Mouse (Mus musculus): ENCODE data around the gene Vwa3b. TPM values are rescaled to one million over a fixed set of nuclear protein-coding genes. Genes with fewer than 3 reads are reported as not detected.

The Vwa3b gene
- polyA plus RNA-seq, 1 experiment from 2014 or later, result 0.39 TPM

DNA sequence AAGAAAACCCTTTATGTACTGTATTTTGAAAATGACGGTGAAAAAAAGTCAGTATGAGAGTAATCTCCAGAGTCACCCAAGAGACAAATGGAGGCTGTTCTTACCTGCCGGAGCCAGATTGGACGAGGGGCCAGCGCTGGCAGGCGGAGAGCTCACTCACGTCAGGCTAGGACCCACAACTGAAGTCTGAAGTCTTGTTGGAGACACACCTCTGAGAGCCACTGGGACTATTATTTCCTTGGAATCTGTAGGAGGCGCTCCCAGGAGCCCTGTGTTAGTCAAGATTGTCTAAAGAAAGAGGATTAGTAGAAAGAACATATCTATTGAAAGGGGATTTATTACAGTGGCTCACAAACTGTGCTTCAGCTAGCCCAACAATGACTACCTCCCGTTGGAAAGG, 16.4 kb downstream of the Vwa3b start:
- Histone ChIP-seq H3K4me1 (ENCODE audit: control insufficient read depth, insufficient read depth, low read length) (no peaks in the 10 kb centered on the region), H3K9ac (replicated peaks; ENCODE audit: low read depth, low read length) (no peak overlapping the region), H3K4me3 (ENCODE audit: low read depth, low read length) (no peak overlapping the region), H3K4me2 (ENCODE audit: low read depth, low read length) (no peak overlapping the region), H3K27me3 (ENCODE audit: control insufficient read depth, insufficient read depth, low read length) (no peaks in the 10 kb centered on the region), H3K9me3 (ENCODE audit: control insufficient read depth, low read length) (no peaks in the 10 kb centered on the region), H3K27ac (ENCODE audit: low read depth, low read length) (no peak overlapping the region), H3K36me3 (ENCODE audit: control insufficient read depth, insufficient read depth, low read length) (no peaks in the 10 kb centered on the region)
- ATAC-seq (ENCODE audit: low read depth), result no peak
- 84% methylated on average over 8 of the region's 8 CpGs for WGBS

DNA sequence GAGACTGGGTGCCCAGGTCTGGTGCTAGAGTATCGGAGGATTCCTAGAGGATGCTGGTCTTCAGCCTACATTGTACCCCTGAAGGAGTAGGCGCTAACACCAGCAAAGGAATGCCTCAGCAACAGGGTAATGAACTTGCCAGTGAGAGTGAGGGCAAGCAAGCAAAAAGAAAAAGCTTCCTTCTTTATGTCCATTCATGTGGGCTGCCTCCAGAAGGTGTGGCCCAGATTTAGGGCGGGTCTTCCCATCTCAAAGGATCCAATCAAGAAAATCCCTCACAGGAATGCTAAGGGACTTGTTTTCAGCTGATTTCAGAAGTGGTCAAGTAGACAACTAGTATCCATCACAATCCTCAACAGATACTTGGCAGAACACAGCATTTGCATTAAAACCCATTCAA, 16.8 kb downstream of the Vwa3b start:
- H3K9ac ChIP-seq (replicated peaks; ENCODE audit: low read depth, low read length), result no peak overlapping the region
- H3K4me3 ChIP-seq (ENCODE audit: low read depth, low read length), result no peak overlapping the region
- H3K9me3 ChIP-seq (ENCODE audit: control insufficient read depth, low read length), result no peaks in the 10 kb centered on the region
- H3K36me3 ChIP-seq (ENCODE audit: control insufficient read depth, insufficient read depth, low read length), result no peaks in the 10 kb centered on the region
- H3K4me1 ChIP-seq (ENCODE audit: control insufficient read depth, insufficient read depth, low read length), result no peaks in the 10 kb centered on the region
- no peak overlapping the region for H3K27ac ChIP-seq (ENCODE audit: low read depth, low read length)
- H3K4me2 ChIP-seq (ENCODE audit: low read depth, low read length), result no peak overlapping the region
- H3K27me3 ChIP-seq (ENCODE audit: control insufficient read depth, insufficient read depth, low read length), result no peaks in the 10 kb centered on the region
- ATAC-seq (ENCODE audit: low read depth), result no peak
- 93% methylated on average over 3 of the region's 3 CpGs for WGBS

GRCm38 (mm10) chr1:37045472-37045871, 19.1 kb downstream of the Vwa3b start:
- Histone ChIP-seq H3K27me3 (ENCODE audit: control insufficient read depth, insufficient read depth, low read length) (no peaks in the 10 kb centered on the region), H3K4me3 (ENCODE audit: low read depth, low read length) (no peak overlapping the region), H3K4me1 (ENCODE audit: control insufficient read depth, insufficient read depth, low read length) (no peaks in the 10 kb centered on the region), H3K36me3 (ENCODE audit: control insufficient read depth, insufficient read depth, low read length) (no peaks in the 10 kb centered on the region), H3K27ac (ENCODE audit: low read depth, low read length) (no peak overlapping the region), H3K4me2 (ENCODE audit: low read depth, low read length) (no peak overlapping the region), H3K9ac (replicated peaks; ENCODE audit: low read depth, low read length) (no peak overlapping the region), H3K9me3 (ENCODE audit: control insufficient read depth, low read length) (no peaks in the 10 kb centered on the region)
- no peak for ATAC-seq (ENCODE audit: low read depth)
- 86% methylated on average over 5 of the region's 5 CpGs for WGBS

DNA sequence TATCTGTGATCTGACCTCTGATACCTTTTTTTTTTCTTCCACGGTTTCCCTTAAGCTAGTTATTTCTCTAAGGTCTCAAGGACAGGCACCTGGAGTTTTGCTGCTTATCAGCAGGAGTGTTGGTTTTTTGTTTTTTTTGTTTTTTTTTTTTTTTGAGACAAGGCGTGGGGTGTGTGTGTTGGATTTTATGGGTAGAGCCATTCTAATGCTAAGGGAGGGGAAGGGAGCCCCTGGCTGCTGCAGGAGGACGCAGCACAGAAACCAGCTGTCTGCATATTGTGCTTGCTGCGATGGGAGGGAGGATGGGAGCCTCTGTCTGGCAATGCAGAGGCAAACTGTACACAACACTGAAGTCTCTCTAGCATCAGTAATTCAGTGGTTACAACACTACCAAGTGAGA, 22.8 kb downstream of the Vwa3b start:
- no peaks in the 10 kb centered on the region for H3K36me3 ChIP-seq (ENCODE audit: control insufficient read depth, insufficient read depth, low read length)
- ATAC-seq (ENCODE audit: low read depth), result no peak
- 27% methylated on average over 4 of the region's 4 CpGs for WGBS
- no peak overlapping the region for H3K4me2 ChIP-seq (ENCODE audit: low read depth, low read length)
- H3K27ac ChIP-seq (ENCODE audit: low read depth, low read length), result no peak overlapping the region
- no peaks in the 10 kb centered on the region for H3K9me3 ChIP-seq (ENCODE audit: control insufficient read depth, low read length)
- no peaks in the 10 kb centered on the region for H3K27me3 ChIP-seq (ENCODE audit: control insufficient read depth, insufficient read depth, low read length)
- H3K9ac ChIP-seq (replicated peaks; ENCODE audit: low read depth, low read length), result no peak overlapping the region
- H3K4me3 ChIP-seq (ENCODE audit: low read depth, low read length), result no peak overlapping the region
- H3K4me1 ChIP-seq (ENCODE audit: control insufficient read depth, insufficient read depth, low read length), result no peaks in the 10 kb centered on the region

DNA sequence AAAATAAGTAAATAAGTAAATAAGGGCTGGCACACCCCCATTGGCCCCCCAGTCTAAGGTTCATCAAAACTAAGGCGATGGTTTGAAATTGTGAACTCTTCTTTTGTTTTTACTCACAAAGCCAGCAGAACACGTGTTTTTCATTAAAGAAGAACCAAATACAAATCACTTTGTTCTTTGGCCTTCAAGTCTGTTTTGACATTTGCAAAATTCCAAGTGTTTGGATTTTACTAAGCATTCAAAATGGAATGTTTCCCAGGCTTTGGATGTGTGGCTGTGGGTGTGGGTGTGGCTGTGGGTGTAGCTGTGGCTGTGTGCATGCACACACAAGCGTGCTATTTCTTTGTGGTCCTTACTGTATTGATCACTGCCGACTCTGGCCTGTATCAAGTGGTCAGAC, 27.3 kb downstream of the Vwa3b start:
- Histone ChIP-seq H3K4me2 (ENCODE audit: low read depth, low read length) (no peak overlapping the region), H3K9me3 (ENCODE audit: control insufficient read depth, low read length) (no peaks in the 10 kb centered on the region), H3K9ac (replicated peaks; ENCODE audit: low read depth, low read length) (no peak overlapping the region), H3K36me3 (ENCODE audit: control insufficient read depth, insufficient read depth, low read length) (no peaks in the 10 kb centered on the region), H3K27ac (ENCODE audit: low read depth, low read length) (no peak overlapping the region), H3K4me1 (ENCODE audit: control insufficient read depth, insufficient read depth, low read length) (no peaks in the 10 kb centered on the region), H3K4me3 (ENCODE audit: low read depth, low read length) (no peak overlapping the region), H3K27me3 (ENCODE audit: control insufficient read depth, insufficient read depth, low read length) (no peaks in the 10 kb centered on the region)
- WGBS, result 80% methylated on average over 4 of the region's 4 CpGs
- no peak for ATAC-seq (ENCODE audit: low read depth)

- Histone ChIP-seq H3K9ac (replicated peaks; ENCODE audit: low read depth, low read length) (no peak overlapping the region), H3K27ac (ENCODE audit: low read depth, low read length) (no peak overlapping the region), H3K27me3 (ENCODE audit: control insufficient read depth, insufficient read depth, low read length) (no peaks in the 10 kb centered on the region), H3K4me3 (ENCODE audit: low read depth, low read length) (no peak overlapping the region), H3K4me1 (ENCODE audit: control insufficient read depth, insufficient read depth, low read length) (no peaks in the 10 kb centered on the region), H3K4me2 (ENCODE audit: low read depth, low read length) (no peak overlapping the region), H3K36me3 (ENCODE audit: control insufficient read depth, insufficient read depth, low read length) (no peaks in the 10 kb centered on the region), H3K9me3 (ENCODE audit: control insufficient read depth, low read length) (no peaks in the 10 kb centered on the region)
- ATAC-seq (ENCODE audit: low read depth), result no peak
- 87% methylated on average over 6 of the region's 6 CpGs for WGBS
Observed at GRCm38 (mm10) chr1:37056831-37057561, 30.6 kb downstream of the Vwa3b start.

- Histone ChIP-seq H3K27me3 (ENCODE audit: control insufficient read depth, insufficient read depth, low read length) (no peaks in the 10 kb centered on the region), H3K4me2 (ENCODE audit: low read depth, low read length) (no peak overlapping the region), H3K4me3 (ENCODE audit: low read depth, low read length) (no peak overlapping the region), H3K4me1 (ENCODE audit: control insufficient read depth, insufficient read depth, low read length) (no peaks in the 10 kb centered on the region), H3K9me3 (ENCODE audit: control insufficient read depth, low read length) (no peaks in the 10 kb centered on the region), H3K27ac (ENCODE audit: low read depth, low read length) (no peak overlapping the region), H3K9ac (replicated peaks; ENCODE audit: low read depth, low read length) (no peak overlapping the region), H3K36me3 (ENCODE audit: control insufficient read depth, insufficient read depth, low read length) (no peaks in the 10 kb centered on the region)
- WGBS, result 78% methylated on average over 5 of the region's 5 CpGs
- ATAC-seq (ENCODE audit: low read depth), result no peak
Observed at GRCm38 (mm10) chr1:37060856-37061255, 34.5 kb downstream of the Vwa3b start.

DNA sequence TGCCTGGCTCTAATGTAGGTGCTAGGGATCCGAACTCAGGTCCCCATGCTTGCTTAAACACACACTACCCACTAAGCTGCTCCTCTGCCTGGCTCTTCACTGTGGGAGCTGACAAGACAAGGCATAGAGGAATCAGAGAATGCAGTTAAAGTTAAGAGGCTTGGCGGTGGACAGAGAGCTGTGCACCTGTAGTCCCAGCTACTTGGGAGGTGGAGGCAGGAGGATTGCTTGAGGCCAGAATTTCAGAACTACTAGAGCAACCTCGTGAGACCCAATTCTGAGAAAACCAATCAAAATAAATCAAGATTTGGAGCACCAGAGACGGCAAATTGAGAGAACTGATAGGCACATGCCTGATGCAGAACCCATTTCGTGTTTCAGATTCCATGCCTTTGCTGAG, 36.7 kb downstream of the Vwa3b start:
- no peak overlapping the region for H3K4me3 ChIP-seq (ENCODE audit: low read depth, low read length)

DNA sequence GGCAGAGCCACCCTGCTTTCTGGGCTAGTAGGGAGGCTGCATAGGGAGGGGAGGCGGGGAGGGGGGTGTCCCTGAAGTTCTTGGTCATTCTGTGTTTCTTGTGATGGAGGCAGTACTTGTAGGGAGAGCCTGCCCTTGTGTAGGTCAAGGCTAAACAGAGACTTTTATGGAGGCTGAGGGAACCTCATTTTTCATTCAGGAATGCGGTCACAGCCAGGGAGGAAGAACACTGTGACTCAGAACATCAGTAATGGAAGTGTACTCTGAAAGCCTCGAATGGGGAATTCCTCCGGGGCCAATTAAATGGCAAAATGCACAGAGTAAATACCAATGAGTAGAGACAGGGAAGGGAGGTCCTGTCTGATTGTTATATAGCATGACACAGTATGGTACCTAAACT, 37.4 kb downstream of the Vwa3b start:
- Histone ChIP-seq H3K27ac (ENCODE audit: low read depth, low read length) (no peak overlapping the region), H3K27me3 (ENCODE audit: control insufficient read depth, insufficient read depth, low read length) (no peaks in the 10 kb centered on the region), H3K4me1 (ENCODE audit: control insufficient read depth, insufficient read depth, low read length) (no peaks in the 10 kb centered on the region), H3K4me3 (ENCODE audit: low read depth, low read length) (no peak overlapping the region), H3K9me3 (ENCODE audit: control insufficient read depth, low read length) (no peaks in the 10 kb centered on the region), H3K4me2 (ENCODE audit: low read depth, low read length) (no peak overlapping the region), H3K36me3 (ENCODE audit: control insufficient read depth, insufficient read depth, low read length) (no peaks in the 10 kb centered on the region), H3K9ac (replicated peaks; ENCODE audit: low read depth, low read length) (no peak overlapping the region)
- WGBS, result 53% methylated on average over 4 of the region's 4 CpGs
- no peak for ATAC-seq (ENCODE audit: low read depth)

More for the DNA sequence above, 36.7 kb downstream of the Vwa3b start:
- Histone ChIP-seq H3K27me3 (ENCODE audit: control insufficient read depth, insufficient read depth, low read length) (no peaks in the 10 kb centered on the region), H3K27ac (ENCODE audit: low read depth, low read length) (no peak overlapping the region), H3K36me3 (ENCODE audit: control insufficient read depth, insufficient read depth, low read length) (no peaks in the 10 kb centered on the region), H3K4me1 (ENCODE audit: control insufficient read depth, insufficient read depth, low read length) (no peaks in the 10 kb centered on the region), H3K9ac (replicated peaks; ENCODE audit: low read depth, low read length) (no peak overlapping the region), H3K9me3 (ENCODE audit: control insufficient read depth, low read length) (no peaks in the 10 kb centered on the region), H3K4me2 (ENCODE audit: low read depth, low read length) (no peak overlapping the region)
- ATAC-seq (ENCODE audit: low read depth), result no peak
- 89% methylated on average over 5 of the region's 5 CpGs for WGBS
